Mouse (Mus musculus): ENCODE results near the gene Kyat1. TPM values are rescaled to one million over a fixed set of nuclear protein-coding genes. Genes with fewer than 3 reads are reported as not detected.
A peak's percentile ranks its signal among the peaks of the same experiment; 100 is the strongest.

Gene Kyat1
- polyA plus RNA-seq (2015; fragmentation: Nextera tagmentation; extraction: Ambion mirVana), result 24.6 and 28.9 TPM in 2 replicates

DNA sequence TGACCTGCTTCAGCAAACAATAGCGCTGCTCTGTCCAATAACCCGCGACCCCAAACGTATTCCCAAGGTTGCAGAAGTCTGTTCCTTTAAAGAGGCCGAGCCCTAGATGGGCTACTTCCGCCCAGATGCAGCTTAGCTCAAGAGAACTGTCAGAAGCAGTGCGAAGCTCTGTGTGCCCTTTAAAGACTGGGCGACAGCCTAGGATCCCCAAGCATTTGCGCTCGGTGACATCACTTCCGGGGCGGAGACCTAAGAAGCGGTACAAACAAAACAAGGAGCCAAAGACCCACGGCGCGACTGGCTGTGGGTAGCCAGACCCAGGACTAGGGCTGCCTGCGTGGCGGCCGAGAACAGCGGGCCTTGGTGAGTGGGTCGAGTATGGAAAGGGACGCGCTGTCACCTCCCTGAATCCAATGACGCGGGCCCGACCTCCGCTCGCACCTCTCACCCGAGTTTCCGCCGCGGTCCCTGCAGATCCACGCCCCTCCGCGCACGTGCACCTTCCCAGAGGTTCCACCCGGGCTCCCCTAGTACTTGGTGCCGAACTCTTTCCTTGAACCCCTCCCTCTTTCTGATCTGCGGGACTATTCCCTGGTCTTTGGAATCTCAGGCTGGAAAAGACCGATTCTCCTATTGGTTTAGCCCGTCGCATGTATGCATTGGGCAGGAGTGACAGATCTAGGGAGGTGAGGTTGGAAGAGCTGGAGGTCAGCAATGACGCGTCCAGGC is at the start of gene Kyat1:
Kyat1 (minus strand) TSS at position 219 of the 729 bp plus-strand sequence.
- Histone ChIP-seq H3K9ac (ENCODE audit: low read depth, low read length) (peak within 1 kb of the TSS; percentile 81), H3K9me3 (ENCODE audit: control insufficient read depth, low read length) (no peaks in the 10 kb centered on the region), H3K4me2 (ENCODE audit: low read depth, low read length) (peak within 1 kb of the TSS; percentile 88), H3K4me1 (ENCODE audit: control insufficient read depth, insufficient read depth, low read length) (peaks cover 12% of the 10 kb centered on the region), H3K27ac (ENCODE audit: low read length) (peak within 1 kb of the TSS; percentile 86), H3K27me3 (replicated peaks; ENCODE audit: control insufficient read depth, insufficient read depth, low read length) (no peaks in the 10 kb centered on the region), H3K4me3 (ENCODE audit: low read length) (peak within 1 kb of the TSS; percentile 77), H3K36me3 (ENCODE audit: control insufficient read depth, insufficient read depth, low read length) (no peaks in the 10 kb centered on the region)
- ATAC-seq, result peak; percentile 97
- under 1% methylated on average over 44 of the region's 44 CpGs for WGBS

DNA sequence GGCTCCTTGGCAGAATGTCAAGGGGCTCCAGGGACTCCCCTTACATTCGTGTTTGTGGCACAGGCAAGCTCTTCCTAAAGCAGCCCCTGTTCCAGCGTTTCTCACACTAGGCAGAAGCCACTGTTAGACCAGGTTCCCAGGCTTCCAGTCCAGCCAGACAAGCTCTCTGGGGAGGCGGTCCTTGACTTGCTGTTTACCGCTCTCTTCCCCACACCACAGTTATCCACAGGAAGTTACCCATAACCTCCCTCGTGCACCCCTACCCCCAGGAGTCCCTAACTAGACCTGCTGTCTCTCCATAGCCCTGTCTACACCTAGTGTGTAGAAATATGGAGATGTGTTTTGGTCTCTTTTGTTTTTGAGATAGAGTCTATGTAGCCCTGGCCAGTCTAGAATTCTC is 48.2 kb upstream of the Kyat1 start:
- Histone ChIP-seq H3K4me3 (ENCODE audit: low read length) (no peak overlapping the region), H3K36me3 (ENCODE audit: control insufficient read depth, insufficient read depth, low read length) (peaks cover 23% of the 10 kb centered on the region), H3K9me3 (ENCODE audit: control insufficient read depth, low read length) (no peaks in the 10 kb centered on the region), H3K27me3 (replicated peaks; ENCODE audit: control insufficient read depth, insufficient read depth, low read length) (no peaks in the 10 kb centered on the region), H3K4me2 (ENCODE audit: low read depth, low read length) (no peak overlapping the region), H3K9ac (ENCODE audit: low read depth, low read length) (no peak overlapping the region), H3K27ac (ENCODE audit: low read length) (no peak overlapping the region), H3K4me1 (ENCODE audit: control insufficient read depth, insufficient read depth, low read length) (peaks cover 20% of the 10 kb centered on the region)
- ATAC-seq, result no peak
- WGBS, result 85% methylated on average over 5 of the region's 5 CpGs

DNA sequence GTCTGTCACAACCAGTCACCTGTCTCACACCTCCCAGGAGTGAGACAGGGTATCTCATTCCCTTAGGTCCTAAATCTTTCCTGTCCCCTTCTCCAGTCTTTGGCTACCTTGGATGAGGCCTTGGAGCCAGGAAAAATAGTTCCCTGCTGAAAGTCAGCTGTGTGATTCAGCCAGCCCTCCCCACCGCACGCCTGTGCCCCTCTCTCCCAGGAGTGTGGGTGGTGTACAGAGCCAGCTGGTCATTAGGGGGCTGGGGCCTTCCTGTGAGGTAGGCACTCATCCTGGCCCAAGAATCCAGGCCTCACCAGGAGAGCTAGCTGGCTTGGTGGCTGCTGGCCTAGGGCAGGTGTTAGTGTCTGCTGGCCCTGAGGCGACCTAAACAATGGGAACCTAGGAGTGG is 46.9 kb upstream of the Kyat1 start:
- peaks cover 20% of the 10 kb centered on the region for H3K4me1 ChIP-seq (ENCODE audit: control insufficient read depth, insufficient read depth, low read length)
- WGBS, result 76% methylated on average over 3 of the region's 3 CpGs
- H3K27me3 ChIP-seq (replicated peaks; ENCODE audit: control insufficient read depth, insufficient read depth, low read length), result no peaks in the 10 kb centered on the region
- H3K27ac ChIP-seq (ENCODE audit: low read length), result peak overlapping the region; percentile 82
- H3K4me2 ChIP-seq (ENCODE audit: low read depth, low read length), result no peak overlapping the region
- no peaks in the 10 kb centered on the region for H3K9me3 ChIP-seq (ENCODE audit: control insufficient read depth, low read length)
- H3K36me3 ChIP-seq (ENCODE audit: control insufficient read depth, insufficient read depth, low read length), result peaks cover 28% of the 10 kb centered on the region
- no peak overlapping the region for H3K4me3 ChIP-seq (ENCODE audit: low read length)
- peak overlapping the region; percentile 21; the same call in 1 of the 2 replicates for H3K9ac ChIP-seq (ENCODE audit: low read depth, low read length)
- no peak for ATAC-seq

DNA sequence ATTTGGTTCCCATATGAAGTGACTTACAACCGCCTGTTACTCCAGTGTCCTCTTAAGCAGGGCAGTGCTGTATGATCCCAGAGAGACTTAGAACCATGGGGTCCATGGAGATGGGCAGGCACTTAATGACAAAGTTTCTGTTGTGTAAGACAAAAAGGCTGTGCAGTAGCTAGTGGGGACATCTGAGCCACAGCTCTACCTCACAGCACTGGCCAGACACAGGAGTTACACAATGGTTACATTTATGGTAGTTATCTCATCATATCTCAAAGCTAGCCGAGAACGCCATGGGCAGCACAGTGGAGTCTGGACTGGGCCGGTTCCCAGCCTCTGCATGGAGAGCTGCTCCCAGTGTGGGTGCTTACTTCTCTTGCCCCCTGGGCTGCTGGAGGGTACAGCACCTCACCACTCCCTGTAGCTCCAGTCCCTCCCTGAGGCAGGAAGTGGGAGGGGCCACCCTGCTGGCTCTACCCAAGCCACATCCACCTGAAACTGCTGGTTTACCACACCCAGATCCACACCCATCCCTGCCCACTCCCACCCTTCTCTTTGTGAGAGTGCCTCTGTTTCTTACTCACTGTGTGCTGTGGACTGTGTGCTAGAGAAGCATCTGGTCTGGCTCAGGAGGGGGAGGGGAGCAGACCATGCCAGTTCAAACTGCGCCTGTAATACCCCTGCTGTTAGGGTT is 45.9 kb upstream of the Kyat1 start:
- no peaks in the 10 kb centered on the region for H3K27me3 ChIP-seq (replicated peaks; ENCODE audit: control insufficient read depth, insufficient read depth, low read length)
- H3K4me1 ChIP-seq (ENCODE audit: control insufficient read depth, insufficient read depth, low read length), result peaks cover 20% of the 10 kb centered on the region
- peak overlapping the region; percentile 23; the same call in 1 of the 2 replicates for H3K4me2 ChIP-seq (ENCODE audit: low read depth, low read length)
- peak overlapping the region; percentile 34 for H3K9ac ChIP-seq (ENCODE audit: low read depth, low read length)
- peaks cover 21% of the 10 kb centered on the region for H3K36me3 ChIP-seq (ENCODE audit: control insufficient read depth, insufficient read depth, low read length)
- H3K27ac ChIP-seq (ENCODE audit: low read length), result peak overlapping the region; percentile 82
- WGBS, result 54% methylated on average over 5 of the region's 5 CpGs
- H3K4me3 ChIP-seq (ENCODE audit: low read length), result no peak overlapping the region
- ATAC-seq, result peak; percentile 93
- no peaks in the 10 kb centered on the region for H3K9me3 ChIP-seq (ENCODE audit: control insufficient read depth, low read length)

DNA sequence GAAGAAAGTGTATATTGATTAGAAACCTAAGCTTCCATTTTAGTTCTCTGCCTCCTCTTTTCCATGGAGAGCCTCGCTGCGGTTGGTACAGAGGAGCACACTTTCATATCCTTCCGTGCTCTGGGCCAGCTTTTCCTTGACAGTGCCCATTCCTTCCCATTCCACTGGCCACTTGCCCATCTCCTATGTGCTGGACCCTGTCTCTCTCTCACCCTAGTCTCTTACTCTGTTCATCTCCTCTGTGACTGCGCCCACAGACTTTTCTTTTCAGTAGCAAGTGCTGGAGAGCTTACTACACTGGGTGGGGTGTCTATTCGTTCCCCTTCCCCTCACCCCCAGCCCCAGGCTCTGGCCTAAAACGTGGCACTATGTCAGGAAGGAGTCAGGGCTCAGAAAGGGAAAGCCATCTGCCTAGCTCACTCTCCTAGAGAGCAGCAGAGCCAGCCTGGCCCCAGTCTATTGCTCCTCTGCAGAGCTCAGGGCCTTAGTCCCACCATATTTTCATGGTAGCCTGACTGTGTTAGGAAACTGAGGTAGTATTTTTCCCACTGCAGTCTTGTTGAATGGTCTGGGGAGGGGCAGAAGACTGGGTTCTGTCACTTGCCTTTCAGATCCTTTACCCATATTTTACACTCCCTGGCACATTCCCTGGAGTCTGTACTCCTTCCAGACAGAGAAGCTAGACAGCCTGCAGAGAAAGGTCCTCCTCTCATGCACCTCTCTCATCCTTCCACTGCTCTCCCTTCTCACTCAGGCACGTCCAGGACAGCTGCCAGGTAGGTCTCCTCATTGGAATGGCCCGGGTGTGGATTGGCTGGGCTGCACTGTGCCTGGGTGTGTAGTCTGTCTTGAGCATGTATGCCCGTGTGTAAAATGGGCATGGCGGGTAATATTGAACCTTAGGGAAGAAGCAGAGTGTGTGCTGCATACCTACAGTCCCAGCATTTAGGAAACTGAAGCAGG is 44.8 kb upstream of the Kyat1 start:
- peak overlapping the region; percentile 82 for H3K27ac ChIP-seq (ENCODE audit: low read length)

DNA sequence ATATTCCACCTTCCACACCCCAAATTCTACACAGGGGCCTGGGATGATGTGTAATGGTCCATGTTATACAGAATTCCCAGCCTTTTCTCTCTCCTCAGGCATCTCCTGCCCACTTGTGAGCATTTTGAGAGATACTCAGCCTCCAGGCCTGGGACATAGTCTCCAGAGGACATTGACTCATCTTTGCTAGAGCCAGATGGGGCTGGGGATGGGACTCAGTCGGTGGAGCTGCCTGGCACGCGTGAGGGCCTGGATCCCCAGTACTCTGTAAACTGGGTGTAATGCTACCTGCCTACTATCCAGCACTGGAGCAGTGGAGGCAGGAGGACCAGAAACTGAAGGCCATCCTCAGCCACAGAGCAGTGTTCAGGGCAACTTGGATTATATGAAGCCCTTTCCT is 43.5 kb upstream of the Kyat1 start:
- Histone ChIP-seq H3K27me3 (replicated peaks; ENCODE audit: control insufficient read depth, insufficient read depth, low read length) (no peaks in the 10 kb centered on the region), H3K4me3 (ENCODE audit: low read length) (no peak overlapping the region), H3K27ac (ENCODE audit: low read length) (no peak overlapping the region), H3K9ac (ENCODE audit: low read depth, low read length) (no peak overlapping the region), H3K9me3 (ENCODE audit: control insufficient read depth, low read length) (no peaks in the 10 kb centered on the region), H3K4me2 (ENCODE audit: low read depth, low read length) (no peak overlapping the region), H3K36me3 (ENCODE audit: control insufficient read depth, insufficient read depth, low read length) (peaks cover 12% of the 10 kb centered on the region), H3K4me1 (ENCODE audit: control insufficient read depth, insufficient read depth, low read length) (peaks cover 31% of the 10 kb centered on the region)
- no peak for ATAC-seq
- WGBS, result 97% methylated on average over 3 of the region's 3 CpGs

More for the DNA sequence above, 44.8 kb upstream of the Kyat1 start:
- Histone ChIP-seq H3K4me1 (ENCODE audit: control insufficient read depth, insufficient read depth, low read length) (peaks cover 25% of the 10 kb centered on the region), H3K9ac (ENCODE audit: low read depth, low read length) (no peak overlapping the region), H3K27me3 (replicated peaks; ENCODE audit: control insufficient read depth, insufficient read depth, low read length) (no peaks in the 10 kb centered on the region), H3K4me3 (ENCODE audit: low read length) (no peak overlapping the region), H3K9me3 (ENCODE audit: control insufficient read depth, low read length) (no peaks in the 10 kb centered on the region), H3K36me3 (ENCODE audit: control insufficient read depth, insufficient read depth, low read length) (peaks cover 13% of the 10 kb centered on the region), H3K4me2 (ENCODE audit: low read depth, low read length) (no peak overlapping the region)
- no peak for ATAC-seq
- 86% methylated on average over 10 of the region's 10 CpGs for WGBS

DNA sequence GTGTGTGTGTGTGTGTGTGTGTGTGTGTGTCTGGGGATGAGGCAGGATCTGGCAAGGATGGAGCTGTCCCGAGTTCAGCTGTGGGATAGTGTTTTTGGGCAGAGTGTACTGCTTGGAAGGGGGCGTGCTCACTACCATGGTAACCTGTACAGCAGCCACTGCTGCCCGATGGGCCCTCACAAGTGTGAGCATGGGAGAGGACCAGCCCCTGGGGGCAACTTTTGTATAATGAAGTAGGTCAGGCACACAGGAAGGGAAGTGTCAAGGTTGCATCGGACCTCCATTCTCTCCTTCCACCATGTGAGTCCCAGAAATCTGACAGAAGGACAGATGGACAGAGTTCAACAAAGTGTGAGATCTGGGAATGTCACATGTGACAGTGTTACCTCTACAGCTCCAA is 42.0 kb upstream of the Kyat1 start:
- Histone ChIP-seq H3K4me1 (ENCODE audit: control insufficient read depth, insufficient read depth, low read length) (peaks cover 33% of the 10 kb centered on the region), H3K9me3 (ENCODE audit: control insufficient read depth, low read length) (no peaks in the 10 kb centered on the region), H3K9ac (ENCODE audit: low read depth, low read length) (no peak overlapping the region), H3K4me3 (ENCODE audit: low read length) (no peak overlapping the region), H3K27ac (ENCODE audit: low read length) (no peak overlapping the region), H3K4me2 (ENCODE audit: low read depth, low read length) (no peak overlapping the region), H3K36me3 (ENCODE audit: control insufficient read depth, insufficient read depth, low read length) (peaks cover 15% of the 10 kb centered on the region), H3K27me3 (replicated peaks; ENCODE audit: control insufficient read depth, insufficient read depth, low read length) (no peaks in the 10 kb centered on the region)
- ATAC-seq, result no peak
- 78% methylated on average over 4 of the region's 4 CpGs for WGBS

DNA sequence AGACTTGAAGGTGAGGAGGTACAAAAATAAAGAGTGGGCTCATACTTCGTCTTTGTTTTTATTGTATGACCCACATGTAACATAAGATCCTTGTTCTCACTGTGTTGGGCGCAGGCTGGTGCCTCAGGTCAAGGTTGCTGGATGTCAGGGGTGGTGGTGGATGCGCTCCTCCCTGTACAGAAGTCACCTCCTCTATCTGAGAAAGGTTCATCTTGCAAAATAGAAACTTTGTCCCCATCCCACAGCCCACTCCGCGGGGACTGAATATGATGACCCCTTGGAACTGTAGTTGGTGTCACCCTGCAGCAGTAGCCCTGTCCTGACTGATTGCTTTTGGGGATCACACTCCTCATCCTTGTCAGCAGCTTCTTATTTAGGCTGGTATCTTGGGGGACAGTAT is 41.4 kb upstream of the Kyat1 start:
- Histone ChIP-seq H3K36me3 (ENCODE audit: control insufficient read depth, insufficient read depth, low read length) (peaks cover 15% of the 10 kb centered on the region), H3K4me3 (ENCODE audit: low read length) (no peak overlapping the region), H3K4me1 (ENCODE audit: control insufficient read depth, insufficient read depth, low read length) (peaks cover 26% of the 10 kb centered on the region), H3K9me3 (ENCODE audit: control insufficient read depth, low read length) (no peaks in the 10 kb centered on the region), H3K9ac (ENCODE audit: low read depth, low read length) (no peak overlapping the region), H3K27me3 (replicated peaks; ENCODE audit: control insufficient read depth, insufficient read depth, low read length) (no peaks in the 10 kb centered on the region), H3K4me2 (ENCODE audit: low read depth, low read length) (no peak overlapping the region), H3K27ac (ENCODE audit: low read length) (no peak overlapping the region)
- WGBS, result 90% methylated on average over 5 of the region's 5 CpGs
- no peak for ATAC-seq
